Mouse (Mus musculus) layer of hippocampus, postnatal 10 days (tissue): Measurements from ENCODE around the gene Pdilt. TPM values are rescaled to one million over a fixed set of nuclear protein-coding genes. Genes with fewer than 3 reads are reported as not detected.

Experiments used
- DNase-seq, 2 experiments: peaks; one replicate each; pipeline ENCODE4 v3.0.0; 2021; ENCODE audit warnings: low spot score in 2 of 2
- total RNA-seq, 2 experiments: library from RNA; stranded (reverse); gene quantifications; 2 replicates each; pipeline ENCODE4 v1.2.3; 2021

The Pdilt gene
- total RNA-seq, 2 experiments from 2014 or later: not detected

DNA sequence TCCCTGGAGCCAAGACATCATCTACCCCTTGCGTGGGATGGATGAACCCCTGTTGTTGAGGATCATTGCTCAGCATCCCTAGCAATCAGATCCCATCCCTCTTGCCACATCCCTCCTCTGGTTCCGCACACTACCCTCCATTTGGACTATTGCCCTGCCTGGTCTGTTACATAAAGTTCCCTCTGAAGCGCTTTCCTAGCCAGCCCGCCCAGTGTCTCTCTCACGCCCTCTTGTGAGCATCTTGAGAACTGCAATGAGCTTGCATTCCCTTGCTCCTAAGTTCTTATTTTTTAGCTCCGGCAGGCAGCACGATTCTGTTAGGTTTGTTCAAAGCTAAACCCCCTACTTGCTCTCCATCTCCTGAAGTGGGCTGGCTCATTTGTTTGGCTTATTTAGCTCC is 10.2 kb downstream of the Pdilt start:
- peak; percentile 59 to 63 for DNase-seq

DNA sequence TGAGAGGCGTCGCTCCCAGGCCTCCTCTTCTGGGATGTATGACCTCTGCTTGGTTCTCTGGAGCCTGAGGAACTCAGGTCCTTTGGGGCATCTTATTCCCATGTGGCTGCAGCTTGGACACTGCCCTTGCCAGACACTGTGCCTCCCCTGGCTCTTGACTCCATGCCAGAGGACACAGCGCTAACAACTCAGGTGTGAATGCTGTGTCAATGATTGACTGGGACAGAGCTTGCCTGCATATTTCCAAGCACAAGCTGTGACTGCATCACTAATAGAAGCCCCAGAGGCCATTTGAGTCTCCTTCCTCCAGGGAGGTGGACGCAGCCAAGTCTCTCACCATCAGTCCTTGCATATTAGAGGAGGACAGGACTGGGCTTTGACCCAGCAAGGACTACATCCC is 12.1 kb downstream of the Pdilt start:
- DNase-seq: no peak

DNA sequence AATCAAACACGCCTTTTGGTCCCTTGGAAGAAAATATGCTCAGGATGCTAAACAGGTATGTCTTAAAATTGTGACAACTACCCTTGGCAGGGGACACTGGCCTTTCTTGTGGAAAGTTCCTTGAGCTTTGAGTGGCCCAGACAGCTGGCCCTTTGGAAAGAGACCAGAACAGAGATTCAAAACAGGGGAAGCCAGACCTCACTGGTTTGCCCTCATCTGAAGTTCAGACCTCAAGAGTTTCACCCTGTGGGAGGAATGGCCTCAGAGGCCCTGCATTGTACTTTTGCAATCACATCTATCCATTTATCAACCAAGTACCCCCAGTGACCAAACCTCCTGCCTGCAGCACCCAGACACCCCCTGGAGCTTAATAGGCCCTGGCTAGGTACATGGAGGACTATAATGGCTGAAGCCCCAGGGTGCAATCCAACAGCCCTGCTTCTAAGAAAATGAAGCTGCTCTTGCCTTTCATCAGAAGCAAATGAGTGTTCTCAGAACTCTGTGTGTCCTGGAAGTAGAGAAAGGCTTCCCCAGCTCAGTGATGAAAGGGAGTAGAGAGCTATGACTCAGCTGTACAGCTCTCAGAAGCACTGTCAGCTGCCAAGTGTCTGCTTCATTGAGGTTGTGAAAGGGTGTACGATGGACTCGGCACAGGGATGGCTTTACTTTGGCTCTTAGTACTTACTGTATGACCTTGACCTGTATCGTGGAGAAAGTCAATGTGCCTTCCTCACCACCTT is 33.1 kb downstream of the Pdilt start:
- DNase-seq: no peak

DNA sequence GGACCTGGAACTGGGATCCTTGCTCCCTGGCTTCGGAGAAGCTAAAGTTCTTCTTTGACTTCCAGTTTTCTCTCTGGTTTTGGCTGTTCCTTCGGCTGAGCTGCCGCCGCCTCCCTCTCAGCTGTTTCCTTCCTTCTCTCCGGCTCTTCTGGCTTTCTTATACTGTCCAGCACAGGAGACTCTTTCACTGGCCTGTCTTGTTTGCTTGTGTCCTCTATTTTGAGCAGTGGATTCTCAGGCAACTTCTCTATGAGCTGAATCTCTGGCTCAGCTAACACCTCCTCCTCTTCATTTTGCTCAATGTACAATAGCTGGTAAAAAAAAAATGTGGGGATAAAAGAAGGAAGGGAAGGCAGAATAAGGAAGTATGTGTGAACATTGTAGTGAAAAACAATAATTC is 36.6 kb downstream of the Pdilt start:
- DNase-seq: no peak

DNA sequence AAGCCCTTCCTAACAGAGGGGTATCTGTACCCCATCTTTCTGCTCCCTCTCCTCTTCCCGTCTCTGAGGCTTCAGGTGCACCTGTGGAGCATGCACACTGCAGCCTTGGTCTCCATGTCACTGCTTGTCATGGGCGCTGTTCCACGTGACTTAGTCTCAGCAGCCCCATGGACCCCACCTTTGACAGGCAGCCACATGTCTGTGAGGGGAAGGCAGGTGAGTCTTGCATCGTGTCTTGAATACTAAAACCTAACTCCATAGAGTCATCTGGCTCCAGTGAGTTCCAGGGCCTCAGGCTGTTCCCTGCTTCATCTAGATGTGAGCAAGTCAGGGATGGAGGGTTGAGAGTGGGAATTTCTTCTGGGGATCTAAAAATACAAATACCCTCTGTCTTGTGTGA is 39.1 kb downstream of the Pdilt start:
- no peak for DNase-seq

DNA sequence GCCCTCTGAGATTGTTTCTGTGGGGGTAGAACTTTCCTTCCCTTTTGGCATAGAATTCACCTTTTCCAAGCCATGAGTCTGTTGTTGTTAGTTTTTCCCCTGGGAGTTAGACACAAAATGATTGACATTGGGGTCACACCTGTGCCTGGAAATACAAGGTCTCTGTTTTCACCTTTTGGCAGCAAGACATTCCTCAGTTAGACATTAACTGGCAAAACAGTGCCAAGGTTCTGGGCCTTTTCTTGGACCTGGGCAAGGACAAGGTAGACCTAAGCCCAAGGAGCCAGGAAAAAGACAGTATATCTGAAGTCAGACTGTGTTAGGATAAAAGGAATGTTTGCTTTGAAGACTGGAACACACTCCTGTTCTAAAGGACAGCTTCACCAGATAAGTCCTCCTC is 44.0 kb downstream of the Pdilt start, which contains the start of gene Umod:
TSS of gene Umod (minus strand) at position 27 of the 400 bp plus-strand sequence.
- DNase-seq: no peak

DNA sequence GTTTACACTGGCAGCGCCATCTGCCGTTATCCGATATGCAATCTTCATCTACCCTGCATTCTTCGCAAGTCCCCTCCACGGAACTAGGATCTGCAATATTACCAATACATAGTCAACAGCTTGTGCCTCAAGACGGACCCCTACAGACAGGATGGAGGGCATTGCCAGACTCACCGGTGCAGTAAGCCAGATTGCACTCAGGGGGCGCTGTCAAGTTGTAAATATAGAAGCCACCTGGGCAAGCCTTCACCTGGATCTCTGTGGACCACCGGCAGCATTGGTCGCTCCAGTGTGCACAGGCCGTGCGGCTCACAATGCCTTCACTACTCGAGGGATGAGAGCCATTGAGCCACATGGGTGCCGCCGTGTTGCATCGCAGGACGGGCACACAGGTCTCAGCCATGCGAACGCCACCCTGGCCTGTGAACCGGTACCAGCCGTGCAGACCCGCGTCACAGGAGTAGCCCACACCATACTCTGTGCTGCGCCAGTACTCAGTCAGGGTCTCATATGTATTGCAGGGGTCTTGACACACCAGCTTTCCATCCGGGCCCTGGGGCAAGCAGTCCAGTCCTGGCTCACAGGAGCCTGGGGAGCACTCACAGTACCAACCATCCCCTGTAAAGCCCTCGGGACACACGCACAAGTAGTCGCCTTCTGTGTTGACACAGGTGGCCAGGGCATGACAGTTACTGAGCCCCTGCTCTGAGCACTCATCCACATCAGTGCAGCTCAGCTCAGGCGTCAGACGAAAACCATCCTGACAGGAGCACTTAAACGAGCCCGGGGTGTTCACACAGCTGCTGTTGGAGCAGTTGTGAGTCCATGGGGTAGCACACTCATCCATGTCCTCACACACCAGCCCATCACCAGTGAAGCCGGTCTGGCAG is 46.5 kb downstream of the Pdilt start:
- no peak for DNase-seq

DNA sequence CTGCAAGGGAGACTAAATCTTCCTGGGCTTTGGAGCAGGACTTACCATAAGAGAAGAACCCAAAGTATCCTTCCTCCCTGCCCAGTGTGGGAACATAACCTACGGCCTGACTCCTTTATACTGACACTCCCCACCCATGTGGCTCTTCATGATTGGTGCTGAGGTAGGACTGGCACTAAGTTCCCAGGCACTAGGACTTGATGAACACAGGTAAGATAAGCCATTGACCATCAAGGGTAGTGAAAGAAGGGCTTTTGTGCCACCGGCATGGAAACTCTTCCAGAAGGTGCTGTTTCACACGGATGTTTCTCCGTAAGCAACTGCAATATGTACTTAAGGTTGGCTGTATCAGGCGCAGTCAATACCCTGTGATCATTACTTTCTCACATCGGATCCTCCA is 64.1 kb downstream of the Pdilt start, which contains the start of gene Gp2:
TSS of gene Gp2 (minus strand) at position 101 of the 400 bp plus-strand sequence.
- no peak for DNase-seq

DNA sequence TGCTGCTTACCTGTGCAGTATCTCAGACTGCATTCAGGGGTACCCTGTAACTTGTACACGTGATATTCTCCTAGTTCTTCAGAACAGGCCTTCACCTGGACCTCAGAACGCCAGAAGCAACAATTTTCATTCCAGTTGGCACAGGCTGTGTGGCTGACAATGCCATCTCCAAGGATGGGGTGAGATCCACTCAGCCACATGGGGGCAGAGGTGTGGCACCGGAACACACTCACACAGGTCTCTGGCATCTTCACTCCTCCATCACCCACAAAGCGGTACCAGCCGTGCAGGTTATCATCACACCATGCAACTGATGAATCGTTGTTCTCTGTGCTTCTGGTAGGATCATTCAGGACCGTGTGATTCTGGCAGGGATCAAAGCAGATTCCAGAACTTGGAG is 69.1 kb downstream of the Pdilt start:
- no peak for DNase-seq

DNA sequence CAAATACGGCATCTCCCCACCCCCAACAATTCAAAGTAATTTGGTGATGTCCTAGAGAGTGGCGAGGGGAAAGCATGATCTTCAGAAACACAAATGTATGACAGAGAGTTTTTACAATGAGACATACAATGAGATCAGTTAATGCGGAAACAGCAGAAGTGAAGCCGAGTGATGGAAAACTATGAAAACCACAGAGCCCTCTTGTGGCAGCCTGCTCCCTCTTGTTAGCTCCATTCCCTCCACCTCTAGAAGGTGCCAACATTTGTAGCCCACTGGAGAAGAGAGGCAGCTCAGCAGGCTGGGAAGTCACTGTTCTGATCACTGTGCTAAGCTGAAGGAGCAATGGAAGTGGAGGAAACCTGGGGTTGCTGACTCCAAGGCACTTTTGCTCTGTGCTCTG is 79.4 kb downstream of the Pdilt start:
- DNase-seq: peak; percentile 15 to 35

DNA sequence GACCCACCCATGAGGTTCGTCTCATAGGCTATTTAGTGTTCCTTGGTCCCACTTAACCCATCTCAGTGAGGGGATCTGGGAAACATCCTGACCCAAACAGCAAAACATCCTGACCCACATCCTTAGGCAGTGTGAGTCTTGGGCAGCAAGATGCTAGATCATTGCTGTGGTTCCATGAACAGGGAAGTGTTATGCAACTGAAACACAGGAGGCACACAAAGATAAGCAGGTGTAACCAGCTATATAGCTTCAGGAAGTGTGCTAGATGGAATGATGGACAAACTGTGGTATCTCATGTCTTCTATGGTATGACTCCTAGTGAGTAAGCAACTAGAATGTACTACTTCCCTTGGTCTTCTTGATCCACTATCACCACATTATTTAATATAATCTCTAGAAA is 81.4 kb downstream of the Pdilt start:
- no peak for DNase-seq

Other genes with a start within 250 kb of the Pdilt start
- gene Gp2, start 64.2 kb downstream of the Pdilt start, total RNA-seq: not detected
- gene Umod, start 44.2 kb downstream of the Pdilt start, total RNA-seq: not detected
- gene Acsm5, start 4.0 kb downstream of the Pdilt start, total RNA-seq: under 1 TPM; 0.22 to 0.34 TPM
- not detected for gene Acsm2, start 30.9 kb upstream of the Pdilt start, total RNA-seq
- gene Acsm1, start 83.5 kb upstream of the Pdilt start, total RNA-seq: not detected
- gene Acsm4, start 166.5 kb upstream of the Pdilt start, total RNA-seq: not detected
- 10 to 100 TPM; 44.1 to 46.0 TPM for gene Thumpd1, start 197.3 kb upstream of the Pdilt start, total RNA-seq
- gene Acsm3, start 237.4 kb upstream of the Pdilt start, total RNA-seq: not detected